Mouse (Mus musculus) testis, adult 2 months (tissue): ENCODE measurements around the gene Olfr70. TPM values are rescaled to one million over a fixed set of nuclear protein-coding genes. Genes with fewer than 3 reads are reported as not detected.
A peak's percentile ranks its signal among the peaks of the same experiment; 100 is the strongest.

Source experiments
- H3K27ac ChIP-seq: fragments of 200-500 bp; 2 replicates; pipeline ENCODE4 v1.5.1; 2012; ENCODE audit warnings: low read depth, low read length; ENCODE audit not compliant: control insufficient read depth, insufficient read depth
- H3K27me3 ChIP-seq: fragments of 200-500 bp; 2 replicates; pipeline ENCODE4 v1.6.1; 2012; ENCODE audit warnings: mild to moderate bottlenecking, low read length, moderate library complexity; ENCODE audit not compliant: control insufficient read depth, insufficient read depth
- H3K36me3 ChIP-seq: fragments of 200-500 bp; 2 replicates; pipeline ENCODE4 v1.6.1; 2012; ENCODE audit warnings: mild to moderate bottlenecking, low read length; ENCODE audit not compliant: control insufficient read depth, insufficient read depth
- H3K4me1 ChIP-seq: fragments of 200-500 bp; 2 replicates; pipeline ENCODE4 v1.6.1; 2012; ENCODE audit warnings: low read length; ENCODE audit not compliant: control insufficient read depth, insufficient read depth
- H3K4me3 ChIP-seq: fragments of 200-500 bp; 2 replicates; pipeline ENCODE4 v1.5.1; 2012; ENCODE audit warnings: low read depth, mild to moderate bottlenecking, low read length, moderate library complexity, mixed read lengths; ENCODE audit not compliant: control insufficient read depth
- CTCF ChIP-seq: fragments of 200-500 bp; IDR thresholded peaks from 2 replicates; pipeline ENCODE4 v1.5.1; 2012; ENCODE audit warnings: low read depth, mild to moderate bottlenecking, inconsistent platforms, low read length, moderate library complexity; ENCODE audit not compliant: control insufficient read depth, insufficient read depth, insufficient replicate concordance
- POLR2A ChIP-seq: fragments of 200-500 bp; IDR thresholded peaks from 2 replicates; pipeline ENCODE4 v1.6.1; 2012; ENCODE audit warnings: low read depth, mild to moderate bottlenecking, inconsistent platforms, low read length, moderate library complexity; ENCODE audit not compliant: control insufficient read depth
- polyA plus RNA-seq: library from polyadenylated mRNA; depleted of rRNA; stranded (reverse); fragments of >200 nt; gene quantifications from 2 replicates; pipeline ENCODE4 v1.2.3, GENCODE M21; 2012

Gene Olfr70
- polyA plus RNA-seq, 1 experiment, result not detected

DNA sequence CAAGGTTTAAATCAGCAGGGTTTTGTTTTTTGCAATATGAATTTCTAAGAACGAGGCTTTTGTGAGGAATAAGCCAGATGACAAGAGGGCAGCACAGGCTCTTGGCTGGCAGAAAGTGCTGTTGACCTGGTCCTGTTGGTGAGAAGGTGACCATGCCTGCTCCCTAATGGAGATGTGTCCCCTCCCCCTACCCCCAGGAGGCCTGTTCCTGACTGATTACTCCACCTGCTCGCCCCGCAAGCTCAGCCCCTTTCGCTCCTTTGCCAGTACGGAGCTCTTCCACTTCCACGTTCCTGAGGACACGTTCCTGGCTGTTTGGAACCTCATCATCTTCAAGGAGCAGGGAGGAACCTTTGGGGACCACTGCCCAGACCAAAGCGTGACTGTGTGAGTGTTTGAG, 26.9 kb downstream of the Olfr70 start:
- Histone ChIP-seq H3K27ac (no peak overlapping the region), H3K4me3 (no peak overlapping the region), H3K4me1 (peaks cover 9% of the 10 kb centered on the region), H3K27me3 (no peaks in the 10 kb centered on the region), H3K36me3 (no peaks in the 10 kb centered on the region; the same call in none of the 2 replicates)
- TF ChIP-seq CTCF (no peak), POLR2A (no peak)

DNA sequence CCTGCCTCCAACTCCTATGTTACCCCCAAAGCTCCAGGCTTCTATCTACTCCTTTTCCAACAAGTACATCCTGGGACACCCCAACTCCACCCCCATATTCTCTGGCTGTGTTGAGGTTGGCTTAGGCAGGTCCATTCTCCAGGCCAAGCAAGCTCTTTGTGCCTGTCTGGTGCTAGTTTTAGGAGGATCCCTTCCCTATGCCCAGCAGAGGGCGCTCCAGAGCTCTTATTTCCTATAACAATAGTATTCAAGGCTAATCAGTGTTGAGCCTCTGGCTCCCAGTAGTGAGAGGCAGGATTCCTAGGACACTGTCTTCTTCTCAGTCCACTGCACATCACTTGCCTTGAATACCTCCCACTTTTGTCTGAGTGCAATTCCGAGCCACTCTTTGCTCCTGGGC, 28.5 kb downstream of the Olfr70 start:
- H3K36me3 ChIP-seq, result no peaks in the 10 kb centered on the region; the same call in none of the 2 replicates
- H3K27ac ChIP-seq, result no peak overlapping the region
- H3K4me3 ChIP-seq, result no peak overlapping the region
- peaks cover 13% of the 10 kb centered on the region for H3K4me1 ChIP-seq
- TF ChIP-seq POLR2A (no peak), CTCF (peak; percentile 53; the same call in 1 of the 2 replicates)
- H3K27me3 ChIP-seq, result no peaks in the 10 kb centered on the region

DNA sequence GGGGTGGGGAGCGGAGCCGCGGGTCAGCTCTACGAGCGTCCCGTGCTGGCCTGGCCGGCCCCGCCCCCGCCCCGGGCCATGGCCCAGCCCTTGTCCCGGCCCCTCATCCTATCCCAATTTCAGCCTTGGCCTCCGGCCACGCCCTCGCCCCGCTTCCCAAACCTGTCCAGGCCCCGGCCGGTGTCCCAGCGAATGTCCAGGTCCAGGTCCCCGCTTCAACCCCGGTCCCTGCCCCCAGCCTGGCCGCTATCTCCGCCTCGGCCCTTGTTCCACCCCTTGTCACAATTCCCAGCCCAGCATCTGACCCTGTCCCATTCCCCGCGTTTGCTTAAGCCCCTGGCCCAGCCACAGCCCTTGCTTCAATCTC, 31.2 kb downstream of the Olfr70 start:
- Histone ChIP-seq H3K27me3 (no peaks in the 10 kb centered on the region), H3K4me3 (peak overlapping the region; percentile 86), H3K36me3 (no peaks in the 10 kb centered on the region; the same call in 1 of the 2 replicates), H3K27ac (peak overlapping the region; percentile 72), H3K4me1 (peaks cover 13% of the 10 kb centered on the region)
- TF ChIP-seq CTCF (no peak), POLR2A (no peak; the same call in 1 of the 2 replicates)

DNA sequence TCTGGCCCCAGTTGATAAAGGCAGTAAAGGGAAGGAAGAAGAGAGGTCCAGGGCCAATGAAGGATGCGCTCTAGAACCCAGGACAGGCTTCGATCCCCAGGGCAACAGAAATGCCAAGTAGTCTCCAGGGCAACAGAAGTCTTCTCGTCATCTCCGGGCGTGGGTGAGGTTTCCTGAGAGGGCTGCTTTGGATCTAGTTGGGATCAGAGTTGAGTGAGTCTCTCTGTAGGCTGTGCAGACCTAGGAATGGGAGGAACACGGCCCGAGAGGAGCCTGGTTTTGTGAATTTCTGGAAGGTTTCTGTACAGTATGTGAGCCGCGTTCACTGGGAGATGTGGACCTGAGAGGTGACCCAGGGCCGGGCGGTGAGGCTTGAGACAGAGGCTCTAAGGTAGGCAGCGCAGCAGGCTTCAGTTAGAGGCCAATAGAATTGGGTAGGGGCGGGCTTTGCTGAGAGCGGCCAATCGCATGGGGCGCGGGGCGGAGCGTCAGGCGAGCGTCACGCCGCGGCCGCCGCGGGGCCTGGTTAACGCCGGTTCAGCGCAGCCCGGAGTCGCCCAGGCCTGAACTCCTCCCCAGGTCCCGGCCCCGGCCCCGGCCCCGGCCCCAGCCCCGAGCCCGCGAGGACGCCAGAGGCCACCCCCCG, 31.7 kb downstream of the Olfr70 start, which contains the start of the genes Tmem8b and Fam221b:
TSS of gene Tmem8b (plus strand) at position 190 of the 646 bp plus-strand sequence.
TSS of gene Fam221b (minus strand) at position 364 of the 646 bp plus-strand sequence.
- Histone ChIP-seq H3K36me3 (no peaks in the 10 kb centered on the region), H3K27ac (peak within 1 kb of the TSS; percentile 96), H3K27me3 (no peaks in the 10 kb centered on the region), H3K4me3 (peak within 1 kb of the TSS; percentile 86), H3K4me1 (peaks cover 13% of the 10 kb centered on the region)
- TF ChIP-seq CTCF (no peak), POLR2A (peak; percentile 68)

DNA sequence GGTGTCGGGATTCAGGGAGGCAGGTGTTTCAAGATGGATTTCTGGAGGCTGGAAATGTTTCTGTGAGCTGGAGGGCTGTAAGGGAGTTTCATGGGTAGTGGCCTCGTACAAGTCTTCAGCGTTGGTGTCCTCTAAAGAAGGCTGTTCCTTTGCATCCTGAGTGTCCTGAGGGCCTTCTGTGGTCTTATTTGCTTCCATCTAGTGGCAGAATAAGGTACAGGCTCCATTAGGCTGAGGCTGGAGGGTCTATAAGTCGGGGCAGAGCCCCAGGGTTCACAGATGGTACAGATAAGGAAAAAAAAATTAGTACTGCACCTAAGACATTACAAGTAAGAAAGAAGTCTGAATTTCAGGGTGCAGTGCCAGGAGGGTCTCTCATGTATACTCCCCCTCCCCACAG, 34.2 kb downstream of the Olfr70 start:
- Histone ChIP-seq H3K4me1 (peaks cover 13% of the 10 kb centered on the region), H3K4me3 (peak overlapping the region; percentile 86), H3K27ac (no peak overlapping the region), H3K36me3 (no peaks in the 10 kb centered on the region), H3K27me3 (no peaks in the 10 kb centered on the region)
- TF ChIP-seq CTCF (no peak), POLR2A (no peak)

DNA sequence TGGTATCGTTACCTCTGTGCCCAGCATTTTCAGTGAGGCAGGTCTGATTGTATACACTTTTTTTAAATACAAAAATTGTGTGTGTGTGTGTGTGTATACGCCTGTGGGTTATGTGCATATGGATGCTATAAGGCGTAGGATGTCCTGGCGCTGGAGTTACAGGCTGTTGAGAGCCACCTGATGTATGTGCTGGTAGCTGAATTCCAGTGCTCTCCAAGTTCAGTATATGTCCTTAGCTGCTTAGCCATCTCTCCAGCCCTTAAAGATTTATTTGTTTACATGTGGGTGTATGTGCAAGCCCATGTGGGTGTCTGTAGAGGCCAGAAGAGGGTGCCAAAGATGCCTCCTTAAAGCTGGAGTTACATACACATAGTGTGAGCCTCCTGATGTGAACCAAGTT, 43.5 kb downstream of the Olfr70 start:
- H3K4me3 ChIP-seq, result no peak overlapping the region
- TF ChIP-seq CTCF (no peak), POLR2A (no peak)
- H3K36me3 ChIP-seq, result no peaks in the 10 kb centered on the region
- H3K27me3 ChIP-seq, result no peaks in the 10 kb centered on the region
- H3K27ac ChIP-seq, result no peak overlapping the region
- H3K4me1 ChIP-seq, result peaks cover 16% of the 10 kb centered on the region

DNA sequence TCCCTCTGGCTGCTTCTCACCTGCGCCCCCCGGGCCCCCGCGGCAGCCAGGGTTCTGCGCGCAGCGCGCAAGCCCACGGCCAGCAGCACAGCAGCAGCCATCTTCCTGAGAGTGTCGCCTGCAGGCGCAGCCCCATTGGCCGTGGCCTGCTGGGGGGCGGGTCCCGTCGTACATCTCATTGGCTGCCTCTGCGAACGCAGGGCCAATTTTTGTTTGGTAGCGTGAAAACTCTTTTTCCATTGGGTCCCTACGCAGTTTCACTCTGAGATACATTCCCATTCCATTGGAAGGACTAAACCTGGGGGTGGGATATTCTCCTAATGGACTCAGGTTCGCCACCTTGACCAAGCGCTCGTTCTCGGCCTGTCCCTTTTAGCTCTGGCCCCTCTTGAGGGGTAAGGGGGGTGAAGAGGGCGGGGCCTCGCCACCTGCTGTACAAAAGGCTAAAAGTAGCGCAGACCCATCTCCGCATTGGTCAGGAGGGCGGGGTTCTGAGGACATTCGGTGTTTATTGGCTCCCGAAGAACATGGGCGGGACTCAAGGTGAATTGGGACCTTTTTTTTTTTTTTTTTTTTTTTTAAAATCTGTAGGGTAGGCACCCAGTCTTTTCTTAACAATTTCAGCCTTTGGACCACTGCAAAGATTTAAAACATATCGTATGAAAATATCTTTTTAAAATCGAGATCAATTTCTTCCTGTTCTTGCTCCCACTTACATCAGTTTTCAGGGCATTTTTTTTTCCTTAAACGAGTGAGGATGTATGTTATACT, 44.1 kb downstream of the Olfr70 start, which contains the start of gene Hint2:
TSS of gene Hint2 (minus strand) at position 128 of the 771 bp plus-strand sequence.
- TF ChIP-seq CTCF (no peak), POLR2A (peak; percentile 86)
- Histone ChIP-seq H3K4me3 (peak within 1 kb of the TSS; percentile 93), H3K27me3 (no peaks in the 10 kb centered on the region), H3K4me1 (peaks cover 16% of the 10 kb centered on the region), H3K36me3 (no peaks in the 10 kb centered on the region), H3K27ac (peak within 1 kb of the TSS; percentile 67)
